Mouse (Mus musculus) telencephalon, adult 2 months (tissue): ENCODE measurements at regions not wholly inside any gene's neighbourhood (a gene's known extent, or its start where the extent isn't known, plus 50 kb on each side); places are given as distances from the start of the nearest gene placed in this dataset.

Experiments used
- DNase-seq: peaks from one replicate; pipeline ENCODE4 v3.0.0-alpha.2; 2011; ENCODE audit warnings: low read depth, low spot score

GRCm38 (mm10) chr5:112634701-112635100 lies 57.7 kb upstream of the Sez6l start:
- no peak for DNase-seq

- no peak for DNase-seq
Measured at GRCm38 (mm10) chr5:112631766-112632165, 54.8 kb upstream of the Sez6l start.

- DNase-seq: no peak
Measured at GRCm38 (mm10) chr5:112629656-112630055, 52.7 kb upstream of the Sez6l start.

GRCm38 (mm10) chr5:112628073-112628790 lies 51.2 kb upstream of the Sez6l start:
- DNase-seq: peak; percentile 38

- no peak for DNase-seq
Measured at GRCm38 (mm10) chr5:112627305-112627704, 50.3 kb upstream of the Sez6l start.
